Mouse (Mus musculus) CD8-positive naive resting alpha-beta T cell, adult 2 months (primary cell): ENCODE data around the gene Pusl1.

Experiments
- DNase-seq, 2 experiments: peaks; one replicate each; pipeline ENCODE4 v3.0.0; 2022; ENCODE audit warnings: low read depth in 2 of 2, low spot score in 2 of 2

Gene Pusl1

DNA sequence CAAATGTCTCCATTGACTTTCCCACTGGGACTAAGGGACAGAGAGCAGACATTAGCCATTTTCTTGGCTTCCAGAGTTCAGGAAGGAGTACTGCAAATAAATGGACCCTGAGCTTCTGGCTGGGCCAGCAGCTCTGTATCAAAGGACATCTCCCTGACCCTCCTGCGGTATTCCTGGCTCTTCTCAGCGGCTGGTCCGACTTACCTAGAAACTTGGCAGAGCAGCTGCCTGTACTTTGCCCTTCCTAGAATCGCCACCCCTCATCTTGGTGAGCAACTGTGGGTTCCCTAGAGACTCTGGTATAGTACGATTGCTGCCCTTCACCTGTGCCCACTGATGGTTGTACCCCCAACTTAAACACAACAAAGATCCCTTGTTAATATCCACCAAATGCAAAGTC, 48.4 kb downstream of the Pusl1 start:
- no peak for DNase-seq

DNA sequence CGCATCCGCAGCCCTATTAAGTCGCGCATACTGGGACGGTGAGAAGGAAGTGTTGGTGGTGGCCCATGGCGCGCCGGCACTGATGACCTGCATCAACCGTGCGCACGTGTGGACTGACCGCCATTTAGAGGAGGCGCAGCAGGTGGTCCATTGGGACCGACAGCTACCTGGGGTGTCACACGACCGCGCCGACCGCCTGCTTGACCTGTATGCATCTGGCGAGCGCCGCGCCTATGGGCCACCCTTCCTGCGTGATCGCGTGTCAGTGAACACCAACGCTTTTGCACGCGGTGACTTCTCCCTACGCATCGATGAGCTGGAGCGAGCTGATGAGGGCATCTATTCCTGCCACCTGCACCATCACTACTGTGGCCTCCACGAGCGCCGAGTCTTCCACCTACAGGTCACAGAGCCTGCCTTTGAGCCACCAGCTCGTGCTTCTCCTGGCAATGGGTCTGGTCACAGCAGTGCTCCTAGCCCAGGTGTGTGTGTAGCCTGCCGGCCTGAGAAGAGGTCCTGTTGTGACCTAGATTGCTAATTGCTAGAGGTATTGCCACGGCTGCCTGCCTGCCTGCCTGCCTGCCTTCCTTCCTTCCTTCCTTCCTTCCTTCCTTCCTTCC, 49.8 kb downstream of the Pusl1 start:
- no peak for DNase-seq

DNA sequence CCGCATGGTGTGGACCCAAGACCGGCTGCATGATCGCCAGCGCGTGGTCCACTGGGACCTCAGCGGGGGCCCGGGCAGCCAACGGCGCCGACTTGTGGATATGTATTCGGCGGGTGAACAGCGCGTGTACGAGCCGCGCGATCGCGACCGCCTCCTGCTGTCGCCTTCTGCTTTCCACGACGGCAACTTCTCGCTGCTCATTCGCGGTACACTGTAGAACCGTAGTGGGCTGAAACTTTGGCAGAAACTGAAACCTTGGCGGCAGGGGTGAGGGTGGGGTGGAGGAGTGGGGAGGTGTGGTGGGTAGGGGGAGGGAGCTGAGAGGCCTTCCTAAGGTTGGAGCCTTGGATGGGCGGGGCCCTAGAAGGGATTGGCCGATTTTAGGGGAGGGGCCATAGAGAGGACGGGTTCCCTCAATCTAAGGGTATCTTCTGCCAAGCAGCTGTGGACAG, 50.6 kb downstream of the Pusl1 start:
- DNase-seq, result peak; percentile 58

DNA sequence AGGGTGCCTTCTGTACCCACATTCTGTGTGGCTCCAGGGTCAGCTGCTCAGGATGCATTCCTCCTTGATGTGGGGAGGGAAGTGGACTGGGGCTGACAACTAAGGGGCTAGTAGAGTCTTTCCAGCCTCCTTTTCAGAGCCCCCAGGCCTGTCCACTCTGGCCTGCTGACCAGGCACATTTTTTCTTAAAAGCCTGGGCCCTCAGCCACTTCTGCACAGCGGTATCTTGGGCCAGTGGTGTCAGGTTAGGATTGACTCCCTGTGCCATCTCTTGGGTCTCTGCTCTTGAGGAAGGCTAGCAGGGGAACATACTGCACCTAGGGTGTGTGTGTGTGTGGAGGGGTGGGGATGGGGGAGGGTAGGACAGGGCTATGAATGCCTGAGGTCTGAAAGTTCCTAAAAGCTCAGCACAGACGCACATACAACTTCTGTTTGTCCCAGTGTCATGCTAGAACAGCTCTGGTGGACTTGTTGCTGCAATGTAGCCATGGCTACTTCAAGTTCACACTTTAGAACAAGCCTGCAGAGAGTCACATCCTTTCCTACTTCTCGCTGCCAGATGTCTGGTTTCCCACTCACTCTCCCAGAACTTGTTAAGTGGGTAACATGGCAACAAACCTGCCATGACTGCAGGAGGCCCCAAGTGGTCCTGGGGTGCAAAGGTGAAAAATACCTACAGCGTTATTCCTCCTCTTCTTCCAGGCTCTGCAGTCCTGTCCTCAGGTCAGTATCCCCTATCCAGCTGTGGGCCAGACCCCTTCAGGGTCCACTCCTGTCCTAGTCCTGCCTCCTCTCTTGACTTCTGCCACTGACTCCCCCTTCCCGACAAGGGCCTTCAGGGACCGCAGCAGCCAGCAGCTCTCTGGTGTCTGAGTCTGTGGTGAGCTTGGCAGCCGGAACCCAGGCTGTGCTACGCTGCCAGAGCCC, 51.2 kb downstream of the Pusl1 start:
- DNase-seq, result no peak

DNA sequence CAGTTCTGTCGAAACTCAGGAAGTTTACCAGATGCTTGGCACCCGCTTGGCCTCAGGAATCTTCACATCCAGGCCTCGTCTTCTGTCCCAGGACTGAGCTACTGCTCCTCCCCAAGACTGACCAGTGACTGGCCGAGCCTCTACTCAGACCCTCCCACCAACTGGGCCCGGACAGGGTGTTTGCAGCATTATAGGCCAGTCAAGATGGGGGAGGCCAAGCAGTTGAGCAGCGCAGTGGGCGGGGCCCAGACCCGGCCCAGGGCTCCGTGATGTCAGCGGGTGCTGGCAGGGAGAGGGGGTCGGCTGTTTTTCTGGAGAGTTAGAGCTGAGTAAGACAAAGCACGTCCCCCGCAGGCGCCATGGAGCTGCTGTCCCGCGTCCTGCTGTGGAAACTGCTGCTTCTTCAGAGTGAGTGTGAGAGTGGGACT, 52.1 kb downstream of the Pusl1 start, which contains the start of gene Mxra8:
Gene Mxra8 (plus strand): TSS at position 198 of the 428 bp plus-strand sequence.
- DNase-seq, result no peak

DNA sequence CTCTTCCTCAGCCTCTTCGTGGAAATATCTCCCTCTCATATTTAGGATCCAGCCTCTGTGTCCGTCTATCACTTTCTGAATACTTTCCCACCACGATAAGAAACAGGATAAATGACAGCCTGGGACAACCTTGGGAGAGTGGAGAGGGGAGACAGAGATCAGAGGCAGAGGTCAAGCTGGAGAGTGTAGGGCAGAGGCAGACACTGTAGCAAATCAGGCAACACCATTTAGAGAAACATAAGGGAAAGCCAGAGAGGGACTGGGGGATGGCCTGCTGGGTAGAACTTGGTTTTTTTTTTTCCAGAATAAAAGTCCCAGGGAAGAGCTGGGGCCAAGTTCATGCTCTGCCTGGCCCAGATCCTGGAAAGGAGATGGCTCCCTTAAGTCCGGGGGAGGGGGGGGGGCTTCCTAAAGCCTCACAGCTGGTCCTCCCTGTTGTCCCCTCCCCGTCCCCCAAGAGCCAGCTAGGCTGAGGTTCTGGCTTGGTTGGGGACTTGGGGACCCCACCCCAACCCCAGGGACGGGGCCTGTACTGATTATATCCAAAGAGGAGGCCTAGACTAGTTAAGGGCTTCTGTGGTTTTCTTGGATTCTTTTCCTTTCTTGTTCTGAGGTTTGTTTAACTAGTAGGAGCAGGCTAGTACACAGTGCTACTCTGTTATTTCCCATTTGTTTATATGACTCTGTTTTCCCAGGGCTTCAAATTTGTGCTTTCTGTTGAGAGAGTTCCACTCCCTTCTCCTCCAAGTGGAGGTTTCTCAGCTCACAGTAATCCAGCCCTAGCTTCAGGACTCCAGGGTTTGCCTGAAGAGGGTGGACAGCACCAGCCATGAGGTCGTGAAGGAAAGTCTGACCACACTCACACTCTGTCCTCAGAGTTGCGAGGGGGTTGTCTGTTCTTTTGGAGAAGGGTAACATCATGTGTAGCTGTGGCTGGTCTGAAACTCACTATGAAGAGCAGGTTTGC, 53.1 kb downstream of the Pusl1 start:
- DNase-seq, result no peak
